Mouse (Mus musculus) erythroblast, embryonic 14.5 days (primary cell): ENCODE data around the gene Afg3l1. TPM values are rescaled to one million over a fixed set of nuclear protein-coding genes. Genes with fewer than 3 reads are reported as not detected.

Experiments
- H3K27me3 ChIP-seq: 2 replicates; pipeline ENCODE4 v1.6.1; 2012; ENCODE audit warnings: inconsistent platforms; ENCODE audit not compliant: control insufficient read depth
- H3K36me3 ChIP-seq: 2 replicates; pipeline ENCODE4 v1.6.1; 2012; ENCODE audit warnings: mild to moderate bottlenecking, inconsistent platforms; ENCODE audit not compliant: control insufficient read depth
- H3K4me1 ChIP-seq: 2 replicates; pipeline ENCODE4 v1.6.1; 2012; ENCODE audit warnings: inconsistent platforms; ENCODE audit not compliant: control insufficient read depth
- H3K4me3 ChIP-seq: replicated peaks from 2 replicates; pipeline ENCODE3; 2012; ENCODE audit warnings: moderate library complexity, mild to moderate bottlenecking, inconsistent platforms
- H3K9me3 ChIP-seq: 2 replicates; pipeline ENCODE4 v1.6.1; 2012; ENCODE audit warnings: low read length, inconsistent platforms, mixed read lengths; ENCODE audit not compliant: control insufficient read depth
- GATA1 ChIP-seq: IDR thresholded peaks from 2 replicates; pipeline ENCODE4 v1.6.1; 2012; ENCODE audit warnings: low read length, inconsistent platforms, mixed read lengths
- TAL1 ChIP-seq: IDR thresholded peaks from 3 replicates; pipeline ENCODE4 v1.6.1; 2012; ENCODE audit warnings: low read length, inconsistent platforms, mixed read lengths
- polyA plus RNA-seq: library from polyadenylated mRNA; stranded (reverse); fragments of >175 nt; gene quantifications from 2 replicates; pipeline ENCODE4 v1.2.3, GENCODE M21; 2012

The Afg3l1 gene
- polyA plus RNA-seq, 1 experiment: 1.6 TPM

DNA sequence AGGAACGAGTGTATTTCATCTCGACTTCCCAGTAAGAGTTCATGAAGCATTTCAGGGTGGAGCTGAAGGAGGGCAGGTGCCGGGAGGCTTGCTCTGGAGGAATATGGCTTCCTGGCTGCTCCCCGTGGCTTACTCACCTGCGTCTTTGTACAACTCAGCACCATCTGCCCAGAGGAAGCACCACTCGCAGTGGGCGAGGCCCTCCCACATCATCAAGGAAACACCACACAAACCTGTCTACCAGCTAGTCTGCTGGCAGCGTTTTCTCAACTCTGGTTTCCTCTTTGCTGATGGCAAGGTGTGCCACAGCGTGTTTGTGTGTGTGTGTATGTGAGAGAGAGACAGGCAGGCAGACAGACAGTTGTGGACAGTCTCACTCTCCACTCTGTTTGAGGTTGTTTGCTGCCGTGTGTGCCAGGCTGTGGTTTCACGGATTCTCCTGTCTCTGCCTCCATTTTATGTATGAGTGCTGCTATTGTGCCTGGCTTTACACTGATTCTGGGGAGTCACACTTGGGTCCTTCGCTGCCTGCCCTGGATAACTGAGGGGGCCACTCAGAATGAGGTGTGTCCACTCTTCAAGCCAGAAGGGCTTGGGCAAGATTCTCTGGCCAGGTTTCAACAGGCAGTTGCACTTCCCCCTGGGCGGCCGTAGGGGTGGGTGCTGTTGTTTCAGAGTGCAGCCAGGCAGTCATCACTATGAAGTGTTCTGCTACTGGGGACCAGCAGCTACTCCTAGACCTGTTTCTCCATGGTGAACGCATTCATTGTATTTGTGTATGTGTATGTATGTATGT lies 13.8 kb downstream of the Afg3l1 start:
- no peaks in the 10 kb centered on the region for H3K4me1 ChIP-seq
- H3K36me3 ChIP-seq: peaks cover 96% of the 10 kb centered on the region
- no peak overlapping the region for H3K4me3 ChIP-seq
- H3K9me3 ChIP-seq: no peaks in the 10 kb centered on the region
- TF ChIP-seq TAL1: no peak
- TF ChIP-seq GATA1: no peak
- H3K27me3 ChIP-seq: no peaks in the 10 kb centered on the region

DNA sequence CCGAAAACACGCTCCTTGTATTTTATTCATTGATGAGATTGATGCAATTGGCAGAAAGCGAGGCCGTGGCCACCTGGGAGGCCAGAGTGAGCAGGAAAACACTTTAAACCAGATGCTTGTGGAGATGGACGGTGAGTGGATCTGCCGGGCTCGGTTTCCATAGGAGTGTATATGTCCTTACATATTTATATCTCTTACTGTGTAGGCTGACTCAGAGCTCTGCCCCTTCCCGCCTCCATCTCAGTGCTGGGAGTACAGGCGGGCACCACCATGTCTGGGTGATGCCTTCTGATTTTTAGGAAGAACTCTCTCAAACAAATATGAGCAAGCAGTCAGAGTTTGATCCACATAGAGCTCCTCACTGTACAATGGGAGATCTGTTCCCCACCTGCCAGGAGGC lies 15.2 kb downstream of the Afg3l1 start:
- Histone ChIP-seq H3K4me3 (no peak overlapping the region), H3K9me3 (no peaks in the 10 kb centered on the region), H3K27me3 (no peaks in the 10 kb centered on the region), H3K4me1 (no peaks in the 10 kb centered on the region), H3K36me3 (peaks cover 96% of the 10 kb centered on the region)
- TF ChIP-seq GATA1: no peak

DNA sequence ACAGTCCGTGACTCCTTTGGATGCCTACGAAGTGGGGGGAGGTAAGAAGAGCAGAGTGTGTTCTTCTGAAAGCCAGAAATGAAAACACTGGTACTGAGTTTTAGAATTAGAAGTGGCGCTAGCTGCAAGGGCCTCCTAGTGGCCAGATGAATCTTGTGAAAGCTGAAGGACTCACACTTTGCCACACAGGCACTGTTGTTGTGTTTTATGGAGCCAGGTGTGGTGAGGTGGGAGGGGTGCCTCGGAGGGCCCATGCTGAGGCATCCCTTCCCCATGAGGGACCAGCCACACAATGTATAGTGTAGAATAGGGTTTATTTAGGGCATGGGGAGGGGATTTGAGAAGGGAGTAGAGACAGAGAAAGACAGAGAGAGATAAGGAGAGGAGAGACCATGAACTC lies 20.0 kb downstream of the Afg3l1 start:
- H3K4me1 ChIP-seq: peaks cover 6% of the 10 kb centered on the region
- no peaks in the 10 kb centered on the region for H3K9me3 ChIP-seq
- H3K4me3 ChIP-seq: no peak overlapping the region
- H3K27me3 ChIP-seq: no peaks in the 10 kb centered on the region
- TF ChIP-seq TAL1: no peak
- no peak for TF ChIP-seq GATA1
- peaks cover 94% of the 10 kb centered on the region for H3K36me3 ChIP-seq

- H3K9me3 ChIP-seq: peaks cover 9% of the 10 kb centered on the region
- peaks cover 94% of the 10 kb centered on the region for H3K36me3 ChIP-seq
- TF ChIP-seq GATA1 (no peak), TAL1 (no peak)
- H3K4me3 ChIP-seq: no peak overlapping the region
- no peaks in the 10 kb centered on the region for H3K27me3 ChIP-seq
- H3K4me1 ChIP-seq: peaks cover 6% of the 10 kb centered on the region
Observed at GRCm38 (mm10) chr8:123498963-123499362, 21.3 kb downstream of the Afg3l1 start.

- Histone ChIP-seq H3K27me3 (no peaks in the 10 kb centered on the region), H3K4me3 (no peak overlapping the region), H3K36me3 (peaks cover 94% of the 10 kb centered on the region), H3K4me1 (peaks cover 6% of the 10 kb centered on the region), H3K9me3 (peaks cover 10% of the 10 kb centered on the region)
- no peak for TF ChIP-seq TAL1
- TF ChIP-seq GATA1: no peak
Observed at GRCm38 (mm10) chr8:123499556-123499955, 21.9 kb downstream of the Afg3l1 start.

GRCm38 (mm10) chr8:123502192-123502591 lies 24.5 kb downstream of the Afg3l1 start:
- H3K36me3 ChIP-seq: peaks cover 91% of the 10 kb centered on the region
- TF ChIP-seq GATA1: no peak
- TF ChIP-seq TAL1: no peak
- H3K4me3 ChIP-seq: no peak overlapping the region
- H3K4me1 ChIP-seq: peaks cover 10% of the 10 kb centered on the region
- peaks cover 10% of the 10 kb centered on the region for H3K9me3 ChIP-seq
- no peaks in the 10 kb centered on the region for H3K27me3 ChIP-seq

DNA sequence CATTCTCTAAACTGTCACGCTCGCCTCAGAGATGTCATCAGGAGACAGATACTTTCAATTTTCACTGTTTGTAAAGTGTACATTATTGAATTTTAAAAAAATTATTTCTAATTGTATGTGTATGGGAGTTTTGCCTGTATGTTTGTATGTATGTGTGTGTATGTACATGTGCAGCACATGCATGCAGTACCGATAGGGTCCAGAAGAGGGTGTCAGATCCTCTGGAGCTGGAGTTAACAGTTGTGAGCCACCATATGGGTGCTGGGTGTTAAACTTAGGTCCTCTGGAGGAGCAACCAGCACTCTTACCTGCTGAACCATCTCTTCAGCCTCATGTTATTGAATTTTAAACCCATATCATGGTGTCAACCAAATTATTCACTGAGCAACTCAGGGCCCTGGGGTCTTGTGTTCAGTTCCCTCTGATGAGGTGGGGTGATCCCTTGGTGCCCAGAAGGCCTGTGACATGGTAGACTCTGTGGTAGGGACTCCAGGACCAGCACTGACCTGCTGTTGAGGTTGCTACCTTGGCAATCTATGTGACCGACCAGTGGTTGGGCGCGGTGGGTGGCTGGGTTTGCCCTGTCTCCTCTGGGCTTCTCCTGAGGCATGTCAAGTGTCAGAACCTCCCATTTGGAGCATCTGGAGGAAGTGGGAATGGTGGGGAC lies 26.2 kb downstream of the Afg3l1 start:
- TF ChIP-seq TAL1: no peak
- TF ChIP-seq GATA1: no peak
- H3K9me3 ChIP-seq: peaks cover 10% of the 10 kb centered on the region
- no peak overlapping the region for H3K4me3 ChIP-seq
- H3K36me3 ChIP-seq: peaks cover 89% of the 10 kb centered on the region
- no peaks in the 10 kb centered on the region for H3K27me3 ChIP-seq
- peaks cover 7% of the 10 kb centered on the region for H3K4me1 ChIP-seq

DNA sequence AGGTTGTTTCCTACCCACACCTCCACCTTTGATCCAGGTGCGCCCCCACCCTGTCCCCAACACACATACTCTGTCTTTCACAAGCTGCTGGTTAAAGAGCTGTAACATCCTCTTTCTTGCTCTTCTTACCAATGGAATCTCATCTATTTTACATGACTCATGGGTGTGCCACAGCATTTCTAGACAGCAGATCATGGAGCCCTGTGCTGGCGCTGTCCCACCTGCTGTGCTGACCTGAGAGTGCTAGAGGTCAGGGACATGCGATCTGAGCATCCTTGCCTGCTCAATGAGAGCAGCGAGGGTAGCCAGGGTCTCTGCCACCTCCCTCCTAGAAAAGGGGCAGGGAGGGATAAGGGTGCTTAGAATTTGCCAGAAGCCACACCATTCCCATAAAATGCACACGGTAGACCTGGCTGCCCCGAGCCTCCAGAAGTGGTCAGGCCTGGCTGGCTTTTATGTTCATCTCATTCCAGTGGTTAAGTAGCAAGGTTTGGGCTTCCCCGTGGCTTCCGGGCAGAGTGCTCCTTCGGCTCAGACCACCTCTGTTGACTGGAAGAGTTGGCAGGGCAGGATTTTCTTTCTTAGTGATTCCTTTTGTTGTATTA lies 27.0 kb downstream of the Afg3l1 start:
- Histone ChIP-seq H3K4me3 (no peak overlapping the region), H3K27me3 (no peaks in the 10 kb centered on the region), H3K9me3 (peaks cover 10% of the 10 kb centered on the region), H3K4me1 (peaks cover 7% of the 10 kb centered on the region), H3K36me3 (peaks cover 83% of the 10 kb centered on the region)
- TF ChIP-seq GATA1 (no peak), TAL1 (no peak)

DNA sequence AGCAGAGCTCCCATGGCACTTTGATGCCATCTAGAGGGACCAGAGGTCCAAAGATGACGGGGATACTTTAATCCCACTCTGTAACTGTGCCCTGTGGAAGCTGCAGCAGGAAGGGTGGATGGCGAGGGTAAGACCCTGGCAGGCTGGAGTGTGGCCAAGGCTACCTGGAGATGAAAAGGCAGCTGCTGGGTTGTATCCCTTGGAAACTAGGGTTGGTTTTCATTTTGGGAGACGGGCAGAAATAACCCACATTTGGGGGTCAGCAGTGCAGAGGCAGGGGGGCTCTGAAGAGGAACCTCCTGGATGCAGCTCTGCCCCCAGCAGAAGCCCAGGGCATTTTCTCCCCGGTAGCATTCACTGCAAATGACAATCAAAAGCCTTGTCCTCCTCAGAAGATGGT lies 27.6 kb downstream of the Afg3l1 start:
- Histone ChIP-seq H3K9me3 (peaks cover 10% of the 10 kb centered on the region), H3K4me1 (peaks cover 7% of the 10 kb centered on the region), H3K4me3 (no peak overlapping the region), H3K27me3 (no peaks in the 10 kb centered on the region), H3K36me3 (peaks cover 82% of the 10 kb centered on the region)
- TF ChIP-seq TAL1 (no peak), GATA1 (no peak)
